Mouse (Mus musculus) heart, adult 2 months (tissue): ENCODE data around the gene 0610010K14Rik.

Experiments
- CTCF ChIP-seq: fragments of 200-600 bp; IDR thresholded peaks from 2 replicates; pipeline ENCODE4 v1.8.1; 2022; ENCODE audit warnings: antibody characterized with exemption, mild to moderate bottlenecking, moderate library complexity
- POLR2A ChIP-seq: fragments of 200-500 bp; IDR thresholded peaks from 2 replicates; pipeline ENCODE4 v1.6.1; 2011; ENCODE audit warnings: mild to moderate bottlenecking, low read depth, low read length, control low read depth; ENCODE audit not compliant: insufficient read depth

- no peak for TF ChIP-seq CTCF
- peak; percentile 78; the same call in 1 of the 2 replicates for TF ChIP-seq POLR2A
These were observed 7.4 kb downstream of the 0610010K14Rik start for GRCm38 (mm10) chr11:70230239-70230727.
